Mouse (Mus musculus): Measurements from ENCODE around the gene Vmn2r101. TPM values are rescaled to one million over a fixed set of nuclear protein-coding genes. Genes with fewer than 3 reads are reported as not detected.

Vmn2r101 gene
- polyA plus RNA-seq (2015; fragmentation: Nextera tagmentation; extraction: Ambion mirVana): not detected in 2 replicates

- H3K4me3 ChIP-seq (ENCODE audit: low read depth, low read length): no peak within 1 kb of the TSS
- ATAC-seq (ENCODE audit: low FRiP score, low TSS enrichment): no peak
- H3K9ac ChIP-seq (ENCODE audit: low read length): no peak within 1 kb of the TSS
- TF ChIP-seq CTCF (IDR thresholded peaks at IDR 0.05; ENCODE audit: low read depth) (no peak), EP300 (optimal IDR thresholded peaks at IDR 0.05) (no peak)
- no peaks in the 10 kb centered on the region for H3K9me3 ChIP-seq (ENCODE audit: control insufficient read depth, low read length)
- H3K36me3 ChIP-seq (ENCODE audit: control insufficient read depth, insufficient read depth, low read length): no peaks in the 10 kb centered on the region
- no peak within 1 kb of the TSS for H3K27ac ChIP-seq (replicated peaks)
- H3K4me2 ChIP-seq (replicated peaks; ENCODE audit: low read depth): no peak within 1 kb of the TSS
- H3K4me1 ChIP-seq (replicated peaks; ENCODE audit: control insufficient read depth, insufficient read depth): no peaks in the 10 kb centered on the region
- DNase-seq (ENCODE audit: low spot score): no peak
- H3K27me3 ChIP-seq (ENCODE audit: control insufficient read depth, insufficient read depth, low read length): no peaks in the 10 kb centered on the region
Observed at GRCm38 (mm10) chr17:19576927-19577326, at the start of gene Vmn2r101. Gene Vmn2r101, plus strand, starts transcription at chr17:19577227.

DNA sequence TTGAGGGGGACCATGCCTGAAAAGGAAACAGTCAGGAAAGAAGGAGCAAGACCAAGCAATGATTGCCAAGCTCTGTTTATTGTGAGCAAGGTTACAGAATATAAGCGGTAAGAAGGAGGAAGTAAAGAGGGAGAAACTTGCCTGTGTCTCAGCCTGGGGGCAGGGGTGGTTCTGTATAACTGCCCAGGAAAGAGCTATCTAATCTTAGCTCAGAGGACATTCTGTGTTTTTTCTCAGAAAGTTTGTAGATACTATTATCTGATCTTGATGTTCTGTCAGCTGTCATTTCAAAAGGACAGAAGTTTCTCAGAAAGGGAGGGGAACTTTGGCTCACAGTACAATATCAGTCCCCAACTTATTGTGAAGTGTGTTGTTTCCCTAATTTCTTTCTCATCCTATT lies 52.3 kb downstream of the Vmn2r101 start:
- H3K36me3 ChIP-seq (ENCODE audit: control insufficient read depth, insufficient read depth, low read length): no peaks in the 10 kb centered on the region
- H3K9ac ChIP-seq (ENCODE audit: low read length): no peak overlapping the region
- H3K9me3 ChIP-seq (ENCODE audit: control insufficient read depth, low read length): no peaks in the 10 kb centered on the region
- ATAC-seq (ENCODE audit: low FRiP score, low TSS enrichment): no peak
- 100% methylated on average over 1 of the region's 1 CpGs for WGBS
- H3K4me1 ChIP-seq (replicated peaks; ENCODE audit: control insufficient read depth, insufficient read depth): no peaks in the 10 kb centered on the region
- no peak overlapping the region for H3K4me2 ChIP-seq (replicated peaks; ENCODE audit: low read depth)
- H3K4me3 ChIP-seq (ENCODE audit: low read depth, low read length): no peak overlapping the region
- TF ChIP-seq CTCF (IDR thresholded peaks at IDR 0.05; ENCODE audit: low read depth): no peak
- TF ChIP-seq EP300 (optimal IDR thresholded peaks at IDR 0.05): no peak
- H3K27ac ChIP-seq (replicated peaks): no peak overlapping the region
- no peaks in the 10 kb centered on the region for H3K27me3 ChIP-seq (ENCODE audit: control insufficient read depth, insufficient read depth, low read length)
- no peak for DNase-seq (ENCODE audit: low spot score)

GRCm38 (mm10) chr17:19658447-19658846 lies 81.4 kb downstream of the Vmn2r101 start:
- Histone ChIP-seq H3K27me3 (ENCODE audit: control insufficient read depth, insufficient read depth, low read length) (no peaks in the 10 kb centered on the region), H3K36me3 (ENCODE audit: control insufficient read depth, insufficient read depth, low read length) (no peaks in the 10 kb centered on the region), H3K4me2 (replicated peaks; ENCODE audit: low read depth) (no peak overlapping the region), H3K27ac (replicated peaks) (no peak overlapping the region), H3K4me1 (replicated peaks; ENCODE audit: control insufficient read depth, insufficient read depth) (no peaks in the 10 kb centered on the region), H3K4me3 (ENCODE audit: low read depth, low read length) (no peak overlapping the region), H3K9me3 (ENCODE audit: control insufficient read depth, low read length) (no peaks in the 10 kb centered on the region), H3K9ac (ENCODE audit: low read length) (no peak overlapping the region)
- DNase-seq (ENCODE audit: low spot score) (no peak), ATAC-seq (ENCODE audit: low FRiP score, low TSS enrichment) (no peak)
- WGBS: 68% methylated on average over 3 of the region's 3 CpGs
- no peak for TF ChIP-seq EP300 (optimal IDR thresholded peaks at IDR 0.05)
- TF ChIP-seq CTCF (IDR thresholded peaks at IDR 0.05; ENCODE audit: low read depth): no peak

DNA sequence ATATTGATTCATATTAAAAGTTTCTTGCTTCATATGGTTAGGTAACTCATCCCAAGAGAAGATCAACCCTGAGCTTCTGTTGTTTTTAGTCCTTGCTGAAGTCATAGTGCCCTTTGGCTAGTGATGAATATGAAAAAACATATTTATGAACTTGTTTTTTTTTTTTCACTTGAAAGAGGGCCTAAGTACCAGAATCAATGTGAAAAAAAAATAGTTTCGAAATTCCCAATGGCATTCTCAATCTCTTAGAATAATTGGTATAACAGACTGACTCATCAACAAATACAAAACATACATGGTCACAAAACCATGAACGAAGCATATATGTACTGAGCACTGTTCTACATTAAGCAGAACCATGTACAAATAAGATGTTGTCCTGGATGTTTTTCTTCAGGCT lies 83.0 kb downstream of the Vmn2r101 start, which contains the start of gene Vmn2r102:
Gene Vmn2r102 (plus strand): TSS at position 301 of the 400 bp plus-strand sequence.
- Histone ChIP-seq H3K4me1 (replicated peaks; ENCODE audit: control insufficient read depth, insufficient read depth) (no peaks in the 10 kb centered on the region), H3K36me3 (ENCODE audit: control insufficient read depth, insufficient read depth, low read length) (no peaks in the 10 kb centered on the region), H3K4me2 (replicated peaks; ENCODE audit: low read depth) (no peak within 1 kb of the TSS), H3K4me3 (ENCODE audit: low read depth, low read length) (no peak within 1 kb of the TSS), H3K27me3 (ENCODE audit: control insufficient read depth, insufficient read depth, low read length) (no peaks in the 10 kb centered on the region), H3K27ac (replicated peaks) (no peak within 1 kb of the TSS), H3K9me3 (ENCODE audit: control insufficient read depth, low read length) (no peaks in the 10 kb centered on the region), H3K9ac (ENCODE audit: low read length) (no peak within 1 kb of the TSS)
- WGBS: 53% methylated on average over 2 of the region's 2 CpGs
- no peak for ATAC-seq (ENCODE audit: low FRiP score, low TSS enrichment)
- no peak for DNase-seq (ENCODE audit: low spot score)
- TF ChIP-seq EP300 (optimal IDR thresholded peaks at IDR 0.05) (no peak), CTCF (IDR thresholded peaks at IDR 0.05; ENCODE audit: low read depth) (no peak)

Other genes with a start within 250 kb of the Vmn2r101 start
- gene Vmn2r99, start 215.3 kb upstream of the Vmn2r101 start, polyA plus RNA-seq (2015; fragmentation: Nextera tagmentation; extraction: Ambion mirVana): not detected in 2 replicates
- 0.01 TPM in 1 of 2 replicates, not detected in the other for gene Vmn2r100, start 72.5 kb upstream of the Vmn2r101 start, polyA plus RNA-seq (2015; fragmentation: Nextera tagmentation; extraction: Ambion mirVana)
- not detected in 2 replicates for gene Vmn2r102, start 83.1 kb downstream of the Vmn2r101 start, polyA plus RNA-seq (2015; fragmentation: Nextera tagmentation; extraction: Ambion mirVana)
- not detected in 2 replicates for gene Vmn2r103, start 196.1 kb downstream of the Vmn2r101 start, polyA plus RNA-seq (2015; fragmentation: Nextera tagmentation; extraction: Ambion mirVana)